Mouse (Mus musculus) bone marrow macrophage, adult 2 months (primary cell): ENCODE results near the gene Zc3h4.

Source experiments
- CTCF ChIP-seq: IDR thresholded peaks from 2 replicates; pipeline ENCODE4 v1.5.1; 2012; ENCODE audit warnings: low read depth, mild to moderate bottlenecking, low read length, moderate library complexity
- POLR2A ChIP-seq: IDR thresholded peaks from 2 replicates; pipeline ENCODE4 v1.6.1; 2012; ENCODE audit warnings: mild to moderate bottlenecking, low read depth, low read length, borderline replicate concordance

- TF ChIP-seq POLR2A (no peak), CTCF (no peak)
Measured at GRCm38 (mm10) chr7:16456289-16456688, 55.6 kb downstream of the Zc3h4 start.
